Mouse (Mus musculus): ENCODE results near the gene Rack1.
"Not testable (repeated sequence)": the region's sequence is repeated elsewhere in the genome, so short reads cannot be mapped to it uniquely, and the experiment has no call there.

Gene Rack1

GRCm38 (mm10) chr11:48818346-48818745 is 18.2 kb downstream of the Rack1 start:
- DNase-seq (ENCODE audit: extremely low read depth, low read depth) = peak; percentile 87

- no peak for DNase-seq (ENCODE audit: extremely low read depth, low read depth)
Measured at GRCm38 (mm10) chr11:48819614-48820307, 19.6 kb downstream of the Rack1 start.

GRCm38 (mm10) chr11:48820308-48820674 is 20.2 kb downstream of the Rack1 start:
- no peak for DNase-seq (ENCODE audit: extremely low read depth, low read depth)

GRCm38 (mm10) chr11:48821299-48821698 is 21.2 kb downstream of the Rack1 start:
- DNase-seq (ENCODE audit: extremely low read depth, low read depth) = not testable (repeated sequence)

GRCm38 (mm10) chr11:48822768-48823512 is 22.8 kb downstream of the Rack1 start:
- DNase-seq (ENCODE audit: extremely low read depth, low read depth) = no peak

GRCm38 (mm10) chr11:48823536-48823972 is 23.4 kb downstream of the Rack1 start:
- DNase-seq (ENCODE audit: extremely low read depth, low read depth) = peak; percentile 86

GRCm38 (mm10) chr11:48824311-48824830 is 24.2 kb downstream of the Rack1 start:
- DNase-seq (ENCODE audit: extremely low read depth, low read depth) = no peak

- not testable (repeated sequence) for DNase-seq (ENCODE audit: extremely low read depth, low read depth)
Measured at GRCm38 (mm10) chr11:48825979-48826751, 26.0 kb downstream of the Rack1 start, which contains the start of the genes Trim7 and Gm12184. Trim7 (plus strand) TSS chr11:48826140. Gm12184 (minus strand) TSS chr11:48826655.

GRCm38 (mm10) chr11:48826752-48827096 is 26.6 kb downstream of the Rack1 start:
- DNase-seq (ENCODE audit: extremely low read depth, low read depth) = no peak

GRCm38 (mm10) chr11:48827926-48828325 is 27.8 kb downstream of the Rack1 start:
- no peak for DNase-seq (ENCODE audit: extremely low read depth, low read depth)

- DNase-seq (ENCODE audit: extremely low read depth, low read depth) = no peak
Measured at GRCm38 (mm10) chr11:48830279-48830678, 30.1 kb downstream of the Rack1 start.

- no peak for DNase-seq (ENCODE audit: extremely low read depth, low read depth)
Measured at GRCm38 (mm10) chr11:48831273-48831672, 31.1 kb downstream of the Rack1 start.

- DNase-seq (ENCODE audit: extremely low read depth, low read depth) = no peak
Measured at GRCm38 (mm10) chr11:48833078-48833730, 33.1 kb downstream of the Rack1 start.

- DNase-seq (ENCODE audit: extremely low read depth, low read depth) = peak; percentile 79
Measured at GRCm38 (mm10) chr11:48833731-48834639, 33.9 kb downstream of the Rack1 start.

GRCm38 (mm10) chr11:48835923-48836322 is 35.8 kb downstream of the Rack1 start:
- DNase-seq (ENCODE audit: extremely low read depth, low read depth) = no peak

GRCm38 (mm10) chr11:48836990-48837309 is 36.8 kb downstream of the Rack1 start:
- no peak for DNase-seq (ENCODE audit: extremely low read depth, low read depth)

- no peak for DNase-seq (ENCODE audit: extremely low read depth, low read depth)
Measured at GRCm38 (mm10) chr11:48837310-48838180, 37.4 kb downstream of the Rack1 start.

GRCm38 (mm10) chr11:48838181-48838797 is 38.2 kb downstream of the Rack1 start:
- DNase-seq (ENCODE audit: extremely low read depth, low read depth) = peak; percentile 98
